Mouse (Mus musculus): ENCODE measurements around the gene Atxn10. TPM values are rescaled to one million over a fixed set of nuclear protein-coding genes. Genes with fewer than 3 reads are reported as not detected.

The Atxn10 gene
- polyA plus RNA-seq, 1 experiment: 320 TPM

DNA sequence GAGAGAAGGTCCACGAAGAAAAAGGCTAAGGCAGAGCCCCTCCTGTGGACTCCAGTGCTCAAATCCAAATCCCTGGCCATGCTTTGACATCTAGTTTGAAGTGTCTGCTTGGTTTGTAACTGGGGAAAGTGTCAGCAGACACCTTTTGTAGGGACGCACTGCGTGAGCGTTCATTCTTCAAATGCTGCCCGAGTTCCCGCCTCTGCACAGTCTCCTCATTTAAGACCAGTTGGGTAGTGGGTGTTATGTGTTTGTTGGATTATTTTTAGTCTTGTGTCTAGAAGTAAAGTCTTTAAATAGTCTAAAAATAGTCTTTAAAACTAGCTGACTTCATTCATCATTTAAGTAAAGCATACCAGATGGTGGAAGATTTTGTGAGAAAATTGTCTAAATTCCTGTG is 92.1 kb downstream of the Atxn10 start:
- no peak for TF ChIP-seq POLR2A (IDR thresholded peaks at IDR 0.05; ENCODE audit: insufficient read depth, low read length)
- Histone ChIP-seq H3K36me3 (ENCODE audit: control insufficient read depth, insufficient read depth, low read length, poor library complexity, severe bottlenecking) (no peaks in the 10 kb centered on the region; the same call in 1 of the 2 replicates), H3K27me3 (ENCODE audit: control insufficient read depth, insufficient read depth, low read length, poor library complexity, severe bottlenecking) (no peaks in the 10 kb centered on the region), H3K4me3 (ENCODE audit: low read depth, low read length) (no peak overlapping the region), H3K4me1 (ENCODE audit: control insufficient read depth, insufficient read depth, low read length) (no peaks in the 10 kb centered on the region), H3K27ac (ENCODE audit: insufficient read depth, low read length) (no peak overlapping the region), H3K9me3 (replicated peaks; ENCODE audit: control insufficient read depth, insufficient read depth, low read length, poor library complexity, severe bottlenecking) (no peaks in the 10 kb centered on the region), H3K9ac (ENCODE audit: low read depth, poor library complexity, severe bottlenecking) (no peak overlapping the region)

GRCm38 (mm10) chr15:85442568-85442967 is 106.5 kb downstream of the Atxn10 start:
- Histone ChIP-seq H3K36me3 (ENCODE audit: control insufficient read depth, insufficient read depth, low read length, poor library complexity, severe bottlenecking) (peaks cover 18% of the 10 kb centered on the region), H3K9me3 (replicated peaks; ENCODE audit: control insufficient read depth, insufficient read depth, low read length, poor library complexity, severe bottlenecking) (no peaks in the 10 kb centered on the region), H3K27ac (ENCODE audit: insufficient read depth, low read length) (no peak overlapping the region), H3K4me1 (ENCODE audit: control insufficient read depth, insufficient read depth, low read length) (no peaks in the 10 kb centered on the region), H3K27me3 (ENCODE audit: control insufficient read depth, insufficient read depth, low read length, poor library complexity, severe bottlenecking) (no peaks in the 10 kb centered on the region), H3K9ac (ENCODE audit: low read depth, poor library complexity, severe bottlenecking) (no peak overlapping the region), H3K4me3 (ENCODE audit: low read depth, low read length) (no peak overlapping the region)
- TF ChIP-seq EP300 (IDR thresholded peaks at IDR 0.05; ENCODE audit: insufficient read depth, low read depth, low read length): no peak
- no peak for TF ChIP-seq POLR2A (IDR thresholded peaks at IDR 0.05; ENCODE audit: insufficient read depth, low read length)
- TF ChIP-seq CTCF (IDR thresholded peaks at IDR 0.05; ENCODE audit: low read depth, low read length): no peak

DNA sequence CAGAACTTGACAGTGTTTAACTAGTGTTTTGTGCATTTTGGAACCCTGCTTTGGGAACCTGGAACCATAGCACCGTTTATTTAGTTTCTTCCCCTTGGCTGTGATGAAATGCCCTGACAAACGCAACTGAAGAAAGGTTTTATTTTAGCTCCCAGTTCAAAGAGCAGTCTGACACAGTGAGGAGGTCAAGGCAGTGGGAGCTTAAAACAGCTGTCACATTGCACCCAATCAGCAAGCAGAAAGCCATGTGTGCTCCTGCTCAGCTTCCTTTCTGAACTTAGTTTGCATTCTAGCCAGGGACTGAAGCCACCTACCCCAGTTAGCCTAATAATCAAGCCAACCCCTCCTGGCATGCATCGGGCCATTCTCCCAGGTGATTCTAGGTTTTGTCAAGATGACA is 110.6 kb downstream of the Atxn10 start:
- peaks cover 9% of the 10 kb centered on the region for H3K36me3 ChIP-seq (ENCODE audit: control insufficient read depth, insufficient read depth, low read length, poor library complexity, severe bottlenecking)
- no peaks in the 10 kb centered on the region for H3K9me3 ChIP-seq (replicated peaks; ENCODE audit: control insufficient read depth, insufficient read depth, low read length, poor library complexity, severe bottlenecking)
- no peaks in the 10 kb centered on the region for H3K4me1 ChIP-seq (ENCODE audit: control insufficient read depth, insufficient read depth, low read length)
- no peak overlapping the region for H3K9ac ChIP-seq (ENCODE audit: low read depth, poor library complexity, severe bottlenecking)
- H3K27me3 ChIP-seq (ENCODE audit: control insufficient read depth, insufficient read depth, low read length, poor library complexity, severe bottlenecking): no peaks in the 10 kb centered on the region
- no peak for TF ChIP-seq CTCF (IDR thresholded peaks at IDR 0.05; ENCODE audit: low read depth, low read length)
- TF ChIP-seq POLR2A (IDR thresholded peaks at IDR 0.05; ENCODE audit: insufficient read depth, low read length): no peak
- no peak for TF ChIP-seq EP300 (IDR thresholded peaks at IDR 0.05; ENCODE audit: insufficient read depth, low read depth, low read length)
- H3K4me3 ChIP-seq (ENCODE audit: low read depth, low read length): no peak overlapping the region
- H3K27ac ChIP-seq (ENCODE audit: insufficient read depth, low read length): no peak overlapping the region

DNA sequence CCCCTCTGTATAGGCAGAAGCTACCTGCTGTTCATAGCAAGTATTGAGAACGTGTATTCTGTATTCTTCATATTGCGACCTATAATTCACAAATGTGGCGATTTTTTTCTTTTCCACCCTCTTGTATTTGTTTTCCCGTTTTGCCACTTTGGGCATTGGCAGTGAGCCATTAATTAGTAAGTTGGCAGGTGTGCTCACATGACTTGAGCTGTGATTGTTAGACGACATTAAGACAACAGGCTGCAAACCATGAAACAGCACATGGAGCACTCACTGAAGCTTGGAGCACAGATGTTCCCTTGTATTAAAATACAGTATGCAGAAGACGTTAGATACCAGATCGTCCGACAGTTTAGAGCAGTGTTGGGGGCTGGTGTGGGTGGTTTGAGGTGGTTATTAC is 120.8 kb downstream of the Atxn10 start:
- no peak overlapping the region for H3K9ac ChIP-seq (ENCODE audit: low read depth, poor library complexity, severe bottlenecking)
- H3K27me3 ChIP-seq (ENCODE audit: control insufficient read depth, insufficient read depth, low read length, poor library complexity, severe bottlenecking): no peaks in the 10 kb centered on the region
- peaks cover 10% of the 10 kb centered on the region for H3K36me3 ChIP-seq (ENCODE audit: control insufficient read depth, insufficient read depth, low read length, poor library complexity, severe bottlenecking)
- no peak overlapping the region for H3K4me3 ChIP-seq (ENCODE audit: low read depth, low read length)
- no peaks in the 10 kb centered on the region for H3K4me1 ChIP-seq (ENCODE audit: control insufficient read depth, insufficient read depth, low read length)
- H3K27ac ChIP-seq (ENCODE audit: insufficient read depth, low read length): no peak overlapping the region
- H3K9me3 ChIP-seq (replicated peaks; ENCODE audit: control insufficient read depth, insufficient read depth, low read length, poor library complexity, severe bottlenecking): no peaks in the 10 kb centered on the region
- TF ChIP-seq POLR2A (IDR thresholded peaks at IDR 0.05; ENCODE audit: insufficient read depth, low read length): no peak
- TF ChIP-seq EP300 (IDR thresholded peaks at IDR 0.05; ENCODE audit: insufficient read depth, low read depth, low read length): no peak

DNA sequence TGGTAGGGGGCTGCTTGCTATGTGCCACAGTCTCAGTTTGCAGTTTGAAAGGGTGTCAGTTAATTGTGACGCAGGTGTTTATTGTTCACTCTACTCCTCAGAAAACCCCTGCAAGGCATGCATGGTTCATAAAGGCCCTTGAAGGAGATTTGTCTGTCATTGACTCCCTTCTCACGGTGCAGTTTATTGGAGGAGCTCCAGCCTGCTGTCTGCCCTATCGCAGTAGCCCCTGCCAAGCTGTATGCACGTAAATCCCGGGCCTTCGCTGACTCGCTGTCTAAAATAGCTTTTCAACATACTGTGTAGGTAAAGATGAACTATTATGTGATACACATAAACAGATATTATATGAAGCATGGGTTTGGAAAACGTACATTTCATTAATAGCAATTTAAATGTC is 121.8 kb downstream of the Atxn10 start:
- no peaks in the 10 kb centered on the region for H3K4me1 ChIP-seq (ENCODE audit: control insufficient read depth, insufficient read depth, low read length)
- no peak overlapping the region for H3K27ac ChIP-seq (ENCODE audit: insufficient read depth, low read length)
- no peaks in the 10 kb centered on the region for H3K27me3 ChIP-seq (ENCODE audit: control insufficient read depth, insufficient read depth, low read length, poor library complexity, severe bottlenecking)
- H3K4me3 ChIP-seq (ENCODE audit: low read depth, low read length): no peak overlapping the region
- TF ChIP-seq POLR2A (IDR thresholded peaks at IDR 0.05; ENCODE audit: insufficient read depth, low read length): no peak
- no peak for TF ChIP-seq CTCF (IDR thresholded peaks at IDR 0.05; ENCODE audit: low read depth, low read length)
- TF ChIP-seq EP300 (IDR thresholded peaks at IDR 0.05; ENCODE audit: insufficient read depth, low read depth, low read length): no peak
- no peak overlapping the region for H3K9ac ChIP-seq (ENCODE audit: low read depth, poor library complexity, severe bottlenecking)
- H3K36me3 ChIP-seq (ENCODE audit: control insufficient read depth, insufficient read depth, low read length, poor library complexity, severe bottlenecking): peaks cover 19% of the 10 kb centered on the region
- no peaks in the 10 kb centered on the region for H3K9me3 ChIP-seq (replicated peaks; ENCODE audit: control insufficient read depth, insufficient read depth, low read length, poor library complexity, severe bottlenecking)

DNA sequence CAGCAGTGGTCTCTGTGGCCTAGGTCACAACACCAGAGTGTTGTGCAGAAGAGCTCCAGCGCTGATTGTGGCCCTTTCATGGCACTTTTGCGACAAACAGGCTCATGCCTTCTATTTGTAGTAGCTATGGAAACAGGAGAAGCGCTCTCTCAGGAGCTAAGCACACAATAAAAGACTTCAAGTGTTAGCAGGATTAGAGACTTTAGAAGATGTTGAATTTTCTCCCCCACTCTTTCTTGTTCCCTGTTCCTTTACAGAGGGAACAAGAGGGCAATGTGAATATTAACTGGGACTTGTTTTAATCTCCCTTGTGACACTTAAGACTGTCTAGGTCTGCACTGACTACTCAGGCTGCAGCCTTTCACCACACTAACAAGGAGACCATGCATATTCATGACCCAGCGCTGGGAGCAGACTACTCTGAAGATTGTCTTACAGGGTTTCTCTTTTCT is 122.6 kb downstream of the Atxn10 start:
- Histone ChIP-seq H3K4me3 (ENCODE audit: low read depth, low read length) (no peak overlapping the region), H3K9me3 (replicated peaks; ENCODE audit: control insufficient read depth, insufficient read depth, low read length, poor library complexity, severe bottlenecking) (no peaks in the 10 kb centered on the region), H3K27me3 (ENCODE audit: control insufficient read depth, insufficient read depth, low read length, poor library complexity, severe bottlenecking) (no peaks in the 10 kb centered on the region), H3K4me1 (ENCODE audit: control insufficient read depth, insufficient read depth, low read length) (peaks cover 2% of the 10 kb centered on the region), H3K36me3 (ENCODE audit: control insufficient read depth, insufficient read depth, low read length, poor library complexity, severe bottlenecking) (peaks cover 27% of the 10 kb centered on the region), H3K9ac (ENCODE audit: low read depth, poor library complexity, severe bottlenecking) (no peak overlapping the region), H3K27ac (ENCODE audit: insufficient read depth, low read length) (no peak overlapping the region)
- no peak for TF ChIP-seq POLR2A (IDR thresholded peaks at IDR 0.05; ENCODE audit: insufficient read depth, low read length)
- TF ChIP-seq EP300 (IDR thresholded peaks at IDR 0.05; ENCODE audit: insufficient read depth, low read depth, low read length): no peak
- TF ChIP-seq CTCF (IDR thresholded peaks at IDR 0.05; ENCODE audit: low read depth, low read length): no peak
